Mouse (Mus musculus) megakaryocyte, embryonic 14.5 days (primary cell): ENCODE results near the gene Ubr3. TPM values are rescaled to one million over a fixed set of nuclear protein-coding genes. Genes with fewer than 3 reads are reported as not detected.
A peak's percentile ranks its signal among the peaks of the same experiment; 100 is the strongest.
"Not testable (repeated sequence)": the region's sequence is repeated elsewhere in the genome, so short reads cannot be mapped to it uniquely, and the experiment has no call there.

Experiments
- H3K27me3 ChIP-seq: replicated peaks from 2 replicates; pipeline ENCODE3; 2012; ENCODE audit warnings: inconsistent platforms
- H3K36me3 ChIP-seq: replicated peaks from 2 replicates; pipeline ENCODE3; 2012; ENCODE audit warnings: low read length, inconsistent platforms, mixed read lengths
- H3K4me1 ChIP-seq: 2 replicates; pipeline ENCODE4 v1.6.1; 2012; ENCODE audit warnings: inconsistent platforms
- H3K4me3 ChIP-seq: replicated peaks from 2 replicates; pipeline ENCODE3; 2012; ENCODE audit warnings: moderate library complexity, mild to moderate bottlenecking, inconsistent platforms
- H3K9me3 ChIP-seq: 2 replicates; pipeline ENCODE4 v1.6.1; 2012; ENCODE audit warnings: inconsistent platforms
- FLI1 ChIP-seq: IDR thresholded peaks from 2 replicates; pipeline ENCODE4 v1.6.1; 2012; ENCODE audit warnings: low read length, inconsistent platforms, mixed read lengths
- GATA1 ChIP-seq: IDR thresholded peaks from 3 replicates; pipeline ENCODE4 v1.6.1; 2012; ENCODE audit warnings: mixed read lengths, low read length, inconsistent platforms, borderline replicate concordance
- polyA plus RNA-seq: library from polyadenylated mRNA; stranded (reverse); fragments of >175 nt; gene quantifications from 2 replicates; pipeline ENCODE4 v1.2.3, GENCODE M21; 2012; ENCODE audit warnings: low replicate concordance; ENCODE audit not compliant: insufficient read depth

Gene Ubr3
- polyA plus RNA-seq, 1 experiment, result 2.5 TPM

GRCm38 (mm10) chr2:69897618-69898575 is 851 bp downstream of the Ubr3 start:
- peak overlapping the region; percentile 100 for H3K4me3 ChIP-seq
- no peaks in the 10 kb centered on the region for H3K9me3 ChIP-seq
- peaks cover 43% of the 10 kb centered on the region for H3K4me1 ChIP-seq
- peaks cover 16% of the 10 kb centered on the region for H3K36me3 ChIP-seq
- no peak for TF ChIP-seq FLI1
- no peak for TF ChIP-seq GATA1
- H3K27me3 ChIP-seq, result no peaks in the 10 kb centered on the region

DNA sequence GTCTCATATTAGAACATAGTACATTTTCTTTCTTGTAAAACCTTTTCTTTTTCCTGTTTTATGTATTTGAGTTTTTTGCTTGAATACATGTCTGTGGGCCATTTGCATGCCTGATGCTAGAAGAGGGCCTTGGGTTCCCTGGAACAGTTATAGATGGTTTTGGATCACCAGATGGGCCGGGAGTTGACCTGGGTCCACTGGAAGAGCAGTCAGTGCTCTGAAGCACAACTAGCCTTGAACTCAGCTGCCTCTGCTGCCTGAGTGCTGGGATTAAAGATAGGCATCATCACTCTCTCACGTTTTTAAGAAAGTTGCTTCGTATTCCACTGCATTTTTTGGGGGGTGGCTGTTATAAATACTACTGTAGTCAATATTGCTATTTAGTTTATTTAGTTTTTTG is 6.5 kb downstream of the Ubr3 start:
- TF ChIP-seq FLI1, result no peak
- TF ChIP-seq GATA1, result no peak
- no peaks in the 10 kb centered on the region for H3K9me3 ChIP-seq
- peaks cover 28% of the 10 kb centered on the region for H3K36me3 ChIP-seq
- H3K4me3 ChIP-seq, result no peak overlapping the region
- H3K4me1 ChIP-seq, result peaks cover 28% of the 10 kb centered on the region
- H3K27me3 ChIP-seq, result no peaks in the 10 kb centered on the region

GRCm38 (mm10) chr2:69907394-69907793 is 10.3 kb downstream of the Ubr3 start:
- Histone ChIP-seq H3K36me3 (peaks cover 18% of the 10 kb centered on the region), H3K4me1 (peaks cover 11% of the 10 kb centered on the region; the same call in 1 of the 2 replicates)
- H3K4me3 ChIP-seq, H3K9me3 ChIP-seq, H3K27me3 ChIP-seq: not testable (repeated sequence)

GRCm38 (mm10) chr2:69912801-69913200 is 15.8 kb downstream of the Ubr3 start:
- peaks cover 7% of the 10 kb centered on the region; the same call in 1 of the 2 replicates for H3K4me1 ChIP-seq
- H3K9me3 ChIP-seq, result no peaks in the 10 kb centered on the region
- no peaks in the 10 kb centered on the region for H3K27me3 ChIP-seq
- peaks cover 28% of the 10 kb centered on the region for H3K36me3 ChIP-seq
- H3K4me3 ChIP-seq, result no peak overlapping the region
- no peak for TF ChIP-seq GATA1
- no peak for TF ChIP-seq FLI1

- Histone ChIP-seq H3K36me3 (peaks cover 58% of the 10 kb centered on the region), H3K4me1 (peaks cover 11% of the 10 kb centered on the region; the same call in 1 of the 2 replicates), H3K4me3 (no peak overlapping the region), H3K9me3 (no peaks in the 10 kb centered on the region), H3K27me3 (no peaks in the 10 kb centered on the region)
- TF ChIP-seq FLI1 (no peak), GATA1 (no peak)
These were observed 20.3 kb downstream of the Ubr3 start for GRCm38 (mm10) chr2:69917301-69917700.

GRCm38 (mm10) chr2:69924943-69925342 is 27.9 kb downstream of the Ubr3 start:
- TF ChIP-seq FLI1 (no peak), GATA1 (no peak)
- H3K9me3 ChIP-seq, result no peaks in the 10 kb centered on the region
- peaks cover 28% of the 10 kb centered on the region for H3K4me1 ChIP-seq
- H3K36me3 ChIP-seq, result peaks cover 74% of the 10 kb centered on the region
- H3K27me3 ChIP-seq, result no peaks in the 10 kb centered on the region
- no peak overlapping the region for H3K4me3 ChIP-seq

- Histone ChIP-seq H3K4me1 (peaks cover 15% of the 10 kb centered on the region), H3K4me3 (no peak overlapping the region), H3K9me3 (no peaks in the 10 kb centered on the region), H3K36me3 (peaks cover 74% of the 10 kb centered on the region), H3K27me3 (no peaks in the 10 kb centered on the region)
- TF ChIP-seq FLI1, result no peak
- no peak for TF ChIP-seq GATA1
These were observed 39.3 kb downstream of the Ubr3 start for GRCm38 (mm10) chr2:69936331-69936730.

GRCm38 (mm10) chr2:69939226-69939625 is 42.2 kb downstream of the Ubr3 start:
- H3K4me1 ChIP-seq, result peaks cover 18% of the 10 kb centered on the region
- H3K36me3 ChIP-seq, result peaks cover 67% of the 10 kb centered on the region
- TF ChIP-seq GATA1 (no peak), FLI1 (no peak)
- no peaks in the 10 kb centered on the region for H3K9me3 ChIP-seq
- no peak overlapping the region for H3K4me3 ChIP-seq
- no peaks in the 10 kb centered on the region for H3K27me3 ChIP-seq

DNA sequence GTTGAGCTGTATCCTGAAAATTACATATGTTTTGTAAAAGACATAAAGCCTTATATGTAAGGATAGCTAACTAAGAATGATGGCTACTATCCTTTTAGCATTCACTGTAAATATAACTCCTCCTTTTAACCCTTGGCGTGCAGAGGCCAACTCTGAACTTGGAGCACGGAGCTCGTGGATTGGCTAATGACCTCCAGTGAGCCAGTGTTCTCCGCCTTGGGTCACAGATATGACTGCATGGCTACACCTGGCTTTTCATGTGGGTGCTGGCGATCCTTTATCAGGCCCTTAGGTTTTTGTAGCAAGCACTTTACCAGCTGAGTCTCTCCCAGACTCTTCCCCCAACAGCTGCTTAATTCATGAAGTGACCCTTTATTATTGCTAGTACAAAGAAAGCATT is 42.6 kb downstream of the Ubr3 start:
- Histone ChIP-seq H3K4me3 (no peak overlapping the region), H3K9me3 (no peaks in the 10 kb centered on the region), H3K4me1 (peaks cover 18% of the 10 kb centered on the region), H3K27me3 (no peaks in the 10 kb centered on the region), H3K36me3 (peaks cover 64% of the 10 kb centered on the region)
- TF ChIP-seq FLI1 (no peak), GATA1 (no peak)

- peaks cover 61% of the 10 kb centered on the region for H3K36me3 ChIP-seq
- TF ChIP-seq GATA1 (no peak), FLI1 (no peak)
- no peak overlapping the region for H3K4me3 ChIP-seq
- no peaks in the 10 kb centered on the region for H3K27me3 ChIP-seq
- H3K4me1 ChIP-seq, result peaks cover 18% of the 10 kb centered on the region
- no peaks in the 10 kb centered on the region for H3K9me3 ChIP-seq
These were observed 44.5 kb downstream of the Ubr3 start for GRCm38 (mm10) chr2:69941391-69942030.
